Mouse (Mus musculus) kidney, postnatal 0 days (tissue): ENCODE results near the gene Chmp4b. TPM values are rescaled to one million over a fixed set of nuclear protein-coding genes. Genes with fewer than 3 reads are reported as not detected.

ENCODE experiments used
- ATAC-seq: fragments of 200-750 bp; cut with Nextera tagmentation; replicated peaks from 2 replicates; pipeline ENCODE4 v1.8.0; 2017; ENCODE audit warnings: low read depth, moderate number of reproducible peaks, moderate TSS enrichment, moderate library complexity; ENCODE audit not compliant: low FRiP score
- DNase-seq: peaks from one replicate; pipeline ENCODE4 v3.0.0-alpha.2; 2016; ENCODE audit warnings: low spot score
- H3K27ac ChIP-seq: fragments of 300-500 bp; sonication (generic); 2 replicates; pipeline ENCODE4 v1.5.1; 2014; ENCODE audit warnings: mild to moderate bottlenecking
- H3K27me3 ChIP-seq: fragments of 300-500 bp; sonication (generic); 2 replicates; pipeline ENCODE4 v1.6.1; 2014; ENCODE audit warnings: low read length, mixed read lengths; ENCODE audit not compliant: insufficient read depth
- H3K36me3 ChIP-seq: fragments of 300-500 bp; sonication (generic); 2 replicates; pipeline ENCODE4 v1.6.1; 2014; ENCODE audit warnings: low read length, mixed read lengths; ENCODE audit not compliant: insufficient read depth
- H3K4me1 ChIP-seq: fragments of 300-500 bp; sonication (generic); replicated peaks from 2 replicates; pipeline ENCODE4 v1.6.1; 2014; ENCODE audit warnings: antibody characterized with exemption, low read length, mixed read lengths; ENCODE audit not compliant: insufficient read depth
- H3K4me2 ChIP-seq: fragments of 300-500 bp; sonication (generic); 2 replicates; pipeline ENCODE4 v1.6.1; 2014; ENCODE audit warnings: mild to moderate bottlenecking, low read length, moderate library complexity, mixed read lengths
- H3K4me3 ChIP-seq: fragments of 300-500 bp; sonication (generic); replicated peaks from 2 replicates; pipeline ENCODE4 v1.5.1; 2014; ENCODE audit warnings: low read depth, low read length
- H3K9ac ChIP-seq: fragments of 300-500 bp; sonication (generic); 2 replicates; pipeline ENCODE4 v1.6.1; 2014; ENCODE audit warnings: low read depth, low read length
- H3K9me3 ChIP-seq: fragments of 300-500 bp; sonication (generic); replicated peaks from 2 replicates; pipeline ENCODE4 v1.6.1; 2016; ENCODE audit warnings: low read length, inconsistent platforms, mixed read lengths
- CTCF ChIP-seq: IDR thresholded peaks from 2 replicates; pipeline ENCODE4 v1.5.1; 2016; ENCODE audit warnings: antibody characterized with exemption, low read depth, mild to moderate bottlenecking, moderate library complexity
- WGBS: fragments of 180-500 bp; shearing (Covaris S2); extraction: QIAGEN DNeasy Blood & Tissue Kit; methylation state at CpG from one replicate; pipeline ENCODE4 v1.1.7; 2014; 5-methylcytosine and 5-hydroxymethylcytosine counted together
- polyA plus RNA-seq: library from polyadenylated mRNA; unstranded; fragments of >200 nt; fragmentation: Nextera tagmentation; extraction: Ambion mirVana; gene quantifications from 2 replicates; pipeline ENCODE4 v1.2.1, GENCODE M21; 2015

Gene Chmp4b
- polyA plus RNA-seq, 1 experiment from 2014 or later: 34.7 TPM

DNA sequence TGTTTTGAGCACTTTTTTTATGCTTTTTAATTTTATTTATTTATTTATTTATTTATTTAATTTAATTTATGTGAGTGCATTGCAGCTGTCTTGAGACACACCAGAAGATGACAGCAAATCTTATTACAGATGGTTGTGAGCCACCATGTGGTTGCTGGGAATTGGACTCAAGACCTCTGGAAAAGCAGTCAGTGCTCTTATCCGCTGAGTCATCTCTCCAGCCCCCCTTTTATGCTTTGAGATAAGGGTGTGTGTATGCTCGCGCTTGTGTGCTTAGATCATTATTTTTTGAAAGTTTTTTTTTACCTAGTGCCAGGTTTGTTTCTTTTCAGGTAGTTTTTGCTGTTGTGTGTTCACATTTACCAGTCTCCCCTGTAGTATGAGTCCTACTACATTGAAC lies 27.5 kb downstream of the Chmp4b start:
- TF ChIP-seq CTCF: peak; percentile 21; the same call in 1 of the 2 replicates
- no peak overlapping the region for H3K4me3 ChIP-seq
- ATAC-seq (no peak), DNase-seq (no peak)
- no peaks in the 10 kb centered on the region for H3K27me3 ChIP-seq
- peaks cover 11% of the 10 kb centered on the region for H3K4me1 ChIP-seq
- H3K9me3 ChIP-seq: no peaks in the 10 kb centered on the region
- H3K4me2 ChIP-seq: no peak overlapping the region
- WGBS: 78% methylated on average over 3 of the region's 3 CpGs
- H3K9ac ChIP-seq: no peak overlapping the region
- H3K27ac ChIP-seq: no peak overlapping the region
- no peaks in the 10 kb centered on the region for H3K36me3 ChIP-seq

- DNase-seq (peak; percentile 13), ATAC-seq (peak; percentile 34; the same call in 1 of the 2 replicates)
- Histone ChIP-seq H3K4me1 (peaks cover 11% of the 10 kb centered on the region), H3K4me2 (no peak overlapping the region), H3K9me3 (no peaks in the 10 kb centered on the region), H3K27me3 (no peaks in the 10 kb centered on the region), H3K9ac (no peak overlapping the region), H3K27ac (no peak overlapping the region), H3K36me3 (no peaks in the 10 kb centered on the region), H3K4me3 (no peak overlapping the region)
- 57% methylated on average over 2 of the region's 2 CpGs for WGBS
- no peak for TF ChIP-seq CTCF
Observed at GRCm38 (mm10) chr2:154680337-154680736, 28.8 kb downstream of the Chmp4b start.

GRCm38 (mm10) chr2:154680941-154681340 lies 29.4 kb downstream of the Chmp4b start:
- H3K9ac ChIP-seq: no peak overlapping the region
- no peaks in the 10 kb centered on the region for H3K36me3 ChIP-seq
- H3K27me3 ChIP-seq: no peaks in the 10 kb centered on the region
- DNase-seq: no peak
- WGBS: 85% methylated on average over 6 of the region's 6 CpGs
- H3K9me3 ChIP-seq: no peaks in the 10 kb centered on the region
- H3K4me2 ChIP-seq: no peak overlapping the region
- no peak for ATAC-seq
- TF ChIP-seq CTCF: no peak
- no peak overlapping the region for H3K27ac ChIP-seq
- no peak overlapping the region for H3K4me3 ChIP-seq
- peaks cover 11% of the 10 kb centered on the region for H3K4me1 ChIP-seq

- Histone ChIP-seq H3K36me3 (no peaks in the 10 kb centered on the region), H3K9ac (no peak overlapping the region), H3K4me2 (no peak overlapping the region), H3K4me3 (no peak overlapping the region), H3K27ac (no peak overlapping the region), H3K9me3 (no peaks in the 10 kb centered on the region), H3K27me3 (no peaks in the 10 kb centered on the region), H3K4me1 (peaks cover 2% of the 10 kb centered on the region)
- DNase-seq: no peak
- 17% methylated on average over 1 of the region's 1 CpGs for WGBS
- ATAC-seq: no peak
- no peak for TF ChIP-seq CTCF
Observed at GRCm38 (mm10) chr2:154682712-154683111, 31.2 kb downstream of the Chmp4b start.

DNA sequence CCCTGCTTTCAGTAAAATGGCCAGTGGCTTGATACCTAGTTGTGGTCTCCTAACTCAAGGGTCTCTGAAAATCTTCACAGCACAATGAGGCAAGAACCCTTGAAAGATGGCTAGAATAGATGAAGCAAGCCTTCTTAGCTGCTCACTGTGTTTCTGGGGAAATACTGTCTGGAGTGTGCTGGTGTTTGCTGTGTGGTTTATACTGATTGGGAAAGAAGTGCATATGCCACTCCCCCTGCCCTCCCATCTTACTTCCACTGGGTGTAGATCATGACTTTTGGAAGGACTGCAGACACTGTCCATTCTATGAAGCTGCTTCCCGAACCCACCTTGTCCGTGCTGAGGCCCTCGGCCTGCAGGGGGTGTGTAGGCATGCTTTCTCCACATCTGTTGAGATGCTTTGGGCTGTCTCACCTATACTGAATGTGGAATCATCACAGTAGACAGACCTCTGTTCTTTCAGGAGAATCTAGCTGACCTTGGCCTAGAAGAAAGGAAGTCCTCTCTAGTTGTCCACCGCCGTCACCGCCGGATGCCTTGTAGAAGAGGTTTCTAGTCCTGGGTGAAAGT lies 33.5 kb downstream of the Chmp4b start:
- no peak for DNase-seq
- no peak for TF ChIP-seq CTCF
- Histone ChIP-seq H3K27ac (no peak overlapping the region), H3K27me3 (no peaks in the 10 kb centered on the region), H3K9me3 (no peaks in the 10 kb centered on the region), H3K4me3 (no peak overlapping the region), H3K4me1 (no peaks in the 10 kb centered on the region), H3K9ac (no peak overlapping the region), H3K4me2 (no peak overlapping the region), H3K36me3 (0 out of 2 replicates have a peak, but pooled peaks cover under 1% of the 10 kb centered on the region)
- no peak for ATAC-seq
- WGBS: 92% methylated on average over 7 of the region's 7 CpGs

- DNase-seq (no peak), ATAC-seq (no peak)
- Histone ChIP-seq H3K36me3 (0 out of 2 replicates have a peak, but pooled peaks cover 8% of the 10 kb centered on the region), H3K4me2 (no peak overlapping the region), H3K9me3 (no peaks in the 10 kb centered on the region), H3K4me1 (no peaks in the 10 kb centered on the region), H3K4me3 (no peak overlapping the region), H3K27ac (no peak overlapping the region), H3K27me3 (no peaks in the 10 kb centered on the region), H3K9ac (no peak overlapping the region)
- no peak for TF ChIP-seq CTCF
- 76% methylated on average over 3 of the region's 3 CpGs for WGBS
Observed at GRCm38 (mm10) chr2:154685772-154686171, 34.3 kb downstream of the Chmp4b start.

DNA sequence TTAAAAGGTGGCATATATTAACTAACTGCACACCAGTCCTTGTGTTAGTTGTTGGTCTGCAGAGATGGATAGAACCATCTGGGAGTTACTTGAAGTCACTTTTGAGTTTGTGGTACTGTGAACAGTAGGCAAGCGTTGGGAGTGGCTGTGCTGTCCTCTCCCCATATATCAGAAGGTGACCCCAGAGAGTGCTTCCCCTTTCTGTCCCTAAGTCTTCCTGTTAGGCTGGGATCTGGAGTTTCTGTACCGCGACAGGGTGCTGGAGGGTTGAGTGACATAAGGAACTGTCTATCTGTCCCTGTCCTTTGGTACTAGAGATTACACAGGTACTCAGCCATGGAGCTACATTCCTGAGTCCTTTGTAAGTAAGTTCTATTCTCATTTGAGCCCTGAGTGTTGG lies 35.3 kb downstream of the Chmp4b start:
- H3K4me3 ChIP-seq: no peak overlapping the region
- no peaks in the 10 kb centered on the region for H3K9me3 ChIP-seq
- no peak overlapping the region for H3K4me2 ChIP-seq
- no peak overlapping the region for H3K27ac ChIP-seq
- no peaks in the 10 kb centered on the region for H3K27me3 ChIP-seq
- no peaks in the 10 kb centered on the region for H3K4me1 ChIP-seq
- no peak overlapping the region for H3K9ac ChIP-seq
- 85% methylated on average over 3 of the region's 3 CpGs for WGBS
- TF ChIP-seq CTCF: no peak
- H3K36me3 ChIP-seq: 0 out of 2 replicates have a peak, but pooled peaks cover 12% of the 10 kb centered on the region
- ATAC-seq (no peak), DNase-seq (no peak)
